Mouse (Mus musculus): ENCODE results near the gene Nxpe5.

Nxpe5 gene

DNA sequence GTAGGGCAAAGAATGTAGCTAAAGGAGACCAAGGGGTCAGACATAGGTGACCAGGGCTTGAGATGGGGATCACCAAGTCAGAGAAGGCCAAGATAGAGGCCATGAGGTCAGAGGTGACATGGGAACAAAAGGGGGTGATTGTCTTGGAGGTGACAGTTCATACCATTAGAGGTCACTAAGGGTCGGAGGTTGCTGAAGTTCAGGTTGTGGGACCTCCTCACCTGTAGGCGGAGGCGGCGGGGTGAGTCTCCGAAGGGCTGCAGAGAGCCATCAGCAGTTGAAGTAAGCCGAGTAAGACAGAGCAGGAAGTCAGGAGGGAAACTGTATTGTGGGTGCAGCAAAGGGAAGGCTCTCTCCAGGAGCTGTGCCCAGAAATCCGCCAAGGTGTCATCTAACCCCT is 52.3 kb downstream of the Nxpe5 start:
- no peak for DNase-seq (ENCODE audit: low spot score)

DNA sequence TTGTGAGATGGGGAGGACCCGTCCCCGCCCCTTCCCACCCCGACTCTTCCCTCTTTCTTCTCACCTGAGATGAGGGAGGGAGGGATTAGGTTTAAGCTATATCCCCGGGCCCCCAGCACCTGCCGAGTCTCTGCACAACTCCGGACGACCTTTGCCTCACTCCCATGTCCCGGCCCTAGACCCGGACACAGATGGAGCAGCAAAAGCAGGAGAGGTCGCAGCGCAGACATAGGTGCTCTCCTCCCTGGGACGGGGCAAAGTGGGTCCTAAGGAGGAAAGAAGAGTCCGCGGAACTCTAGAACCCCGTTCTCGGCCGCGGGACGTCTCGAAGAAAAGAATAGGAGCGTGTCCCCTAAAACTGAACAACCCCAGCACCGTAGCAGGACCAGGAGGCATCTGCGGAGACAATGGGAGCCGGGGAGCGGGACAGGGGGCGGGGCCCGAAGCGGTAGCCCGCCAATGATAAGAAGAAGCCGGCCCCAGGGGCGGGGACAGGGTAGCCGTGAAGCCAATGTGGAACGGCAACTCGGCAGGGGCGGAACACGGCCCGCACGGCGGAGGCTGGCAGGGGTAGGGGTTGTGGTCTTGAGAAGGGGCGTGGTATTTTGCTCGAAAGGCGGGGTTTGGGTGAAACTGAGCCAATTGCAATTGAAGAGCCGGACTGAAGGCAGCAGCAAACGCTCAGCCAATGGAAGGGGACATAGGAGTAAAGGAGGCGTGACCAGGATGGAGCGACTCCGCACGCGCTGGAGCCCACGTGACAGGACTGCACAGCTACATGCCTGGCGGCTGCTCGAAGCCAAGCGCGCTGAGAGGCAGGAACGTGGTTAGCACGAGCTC is 54.1 kb downstream of the Nxpe5 start, which contains the start of the genes Gm43720, Gpc2 and Stag3:
Gene Gm43720 (minus strand): TSS at position 374 of the 840 bp plus-strand sequence.
Gene Gpc2 (minus strand): TSS at position 421 of the 840 bp plus-strand sequence.
Gene Stag3 (plus strand): TSS at position 656 of the 840 bp plus-strand sequence.
- peak; percentile 88 for DNase-seq (ENCODE audit: low spot score)

DNA sequence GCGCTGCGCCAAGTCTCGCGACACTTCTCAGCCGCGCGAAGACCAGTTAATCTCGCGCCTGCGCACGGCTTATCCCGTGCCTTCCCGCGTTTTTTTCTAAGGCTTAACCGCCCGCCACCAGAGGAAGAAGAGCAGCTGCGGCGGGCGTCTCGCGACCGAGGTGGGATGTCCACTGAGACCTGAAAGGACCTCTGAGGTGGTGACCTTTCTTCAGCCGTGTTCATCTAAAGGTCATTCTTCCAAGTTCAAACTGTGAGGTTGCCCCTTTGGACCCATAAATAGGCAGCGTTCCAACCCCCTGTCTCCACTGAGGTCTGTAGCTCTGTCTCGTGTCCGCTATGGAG is 54.7 kb downstream of the Nxpe5 start:
- no peak for DNase-seq (ENCODE audit: low spot score)

DNA sequence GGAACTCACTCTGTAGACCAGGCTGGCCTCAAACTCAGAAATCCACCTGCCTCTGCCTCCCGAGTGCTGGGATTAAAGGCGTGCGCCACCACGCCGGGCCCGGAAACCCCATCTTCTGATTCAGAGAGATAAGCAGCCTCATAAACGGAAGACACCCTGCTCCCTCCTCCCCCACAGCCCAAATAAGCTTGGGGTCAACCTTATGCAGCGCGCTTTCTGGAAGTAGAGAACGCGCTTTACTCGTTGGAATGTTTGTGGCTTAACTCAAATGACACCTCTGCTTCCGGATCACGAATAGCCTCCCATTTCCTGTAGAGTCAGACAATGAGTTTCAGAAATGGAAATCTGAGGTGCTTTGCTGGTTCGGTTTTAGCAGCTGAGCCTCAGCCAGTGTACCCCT is 55.1 kb downstream of the Nxpe5 start:
- DNase-seq (ENCODE audit: low spot score) = no peak

DNA sequence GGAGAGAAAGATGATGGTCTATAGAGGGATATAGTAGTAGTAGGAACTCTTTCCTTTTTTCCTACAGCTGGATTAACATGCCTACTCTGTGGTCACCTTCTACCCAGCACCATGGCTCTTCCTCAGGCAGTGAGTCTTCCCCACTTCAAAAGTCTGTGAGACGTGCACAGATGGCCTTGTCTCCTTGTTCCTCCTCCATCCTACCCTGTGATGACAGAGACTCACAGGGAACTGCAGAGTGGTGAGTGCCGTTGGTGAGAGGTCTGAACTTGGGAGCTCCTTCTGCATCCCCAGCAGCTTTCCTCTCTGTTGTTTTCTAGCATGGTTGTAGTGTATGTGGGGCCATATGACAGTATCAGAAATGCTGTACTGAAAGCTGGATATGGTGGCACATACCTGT is 56.1 kb downstream of the Nxpe5 start:
- no peak for DNase-seq (ENCODE audit: low spot score)

DNA sequence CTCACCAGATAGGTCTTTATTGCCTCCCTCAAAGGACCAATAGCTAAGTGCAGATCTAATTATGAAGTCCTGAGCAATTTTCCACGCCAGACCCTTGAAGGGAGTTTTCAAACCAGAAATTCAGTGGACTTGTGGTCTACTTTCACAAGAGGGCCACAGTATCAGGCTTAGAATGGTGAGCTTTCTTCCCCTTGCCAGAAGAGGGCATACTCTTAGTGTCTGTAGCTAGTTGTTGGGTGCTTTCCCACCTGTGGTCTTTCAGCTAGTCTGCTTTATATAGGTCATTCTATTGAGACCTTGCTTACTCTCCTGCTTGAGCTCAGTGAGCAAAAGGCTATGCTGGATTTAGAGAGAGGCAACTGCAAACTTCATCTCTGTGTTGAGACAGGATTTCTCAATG is 57.8 kb downstream of the Nxpe5 start:
- DNase-seq (ENCODE audit: low spot score) = no peak

DNA sequence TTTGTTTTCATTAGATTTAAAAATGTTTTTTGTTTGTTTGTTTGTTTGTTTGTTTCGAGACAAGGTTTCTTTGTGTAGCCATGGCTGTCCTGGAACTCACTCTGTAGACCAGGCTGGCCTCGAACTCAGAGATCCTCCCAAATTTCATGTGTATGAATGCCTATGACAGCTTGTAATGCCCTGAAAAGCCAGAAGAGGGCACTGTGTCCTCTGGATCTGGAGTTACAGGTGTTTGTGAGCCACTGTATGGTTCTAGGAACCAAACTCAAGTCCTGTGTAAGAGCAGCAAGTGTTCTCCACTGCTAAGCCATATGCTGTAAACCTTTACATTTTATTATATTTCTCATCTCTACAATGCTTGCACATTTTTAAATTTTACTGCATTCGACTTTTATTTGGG is 62.2 kb downstream of the Nxpe5 start:
- DNase-seq (ENCODE audit: low spot score) = peak; percentile 22

DNA sequence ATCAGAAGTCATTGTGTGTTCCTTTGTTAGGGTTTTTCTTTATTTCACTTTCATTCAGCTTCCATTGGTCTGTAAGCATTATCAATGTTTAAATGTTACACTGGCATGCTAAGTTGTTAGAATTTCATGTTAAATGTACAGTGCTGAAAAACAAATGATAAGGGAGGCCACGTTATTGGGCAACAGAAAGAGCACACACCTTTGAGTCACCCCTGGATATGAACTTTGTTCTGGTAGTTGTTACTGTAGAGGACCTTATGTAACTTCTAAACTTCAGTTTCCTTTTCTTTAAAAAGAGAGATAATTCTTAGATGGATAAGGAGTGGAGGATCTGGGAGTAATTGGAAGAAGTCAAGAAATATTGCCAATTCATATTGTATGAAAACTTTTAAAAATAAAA is 65.9 kb downstream of the Nxpe5 start:
- no peak for DNase-seq (ENCODE audit: low spot score)

DNA sequence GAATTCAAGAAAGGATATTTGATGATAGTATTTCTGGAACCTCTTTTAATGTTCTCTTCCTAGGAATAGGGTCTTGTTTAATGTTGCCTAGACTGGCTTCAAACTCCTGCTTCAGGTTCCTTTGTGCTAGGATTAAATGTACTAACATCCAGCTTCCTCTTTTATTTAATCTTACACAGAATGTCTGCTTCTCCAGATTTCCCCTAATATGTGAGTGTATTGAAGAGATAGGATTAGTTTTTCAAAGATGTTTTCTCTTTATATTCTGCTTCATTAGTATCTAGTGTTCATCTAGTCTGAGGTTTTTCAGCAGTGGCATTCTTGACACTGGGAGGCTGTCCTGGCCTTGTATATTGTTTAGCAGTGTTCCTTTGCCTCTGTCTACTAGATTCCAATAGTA is 68.5 kb downstream of the Nxpe5 start:
- DNase-seq (ENCODE audit: low spot score) = no peak

DNA sequence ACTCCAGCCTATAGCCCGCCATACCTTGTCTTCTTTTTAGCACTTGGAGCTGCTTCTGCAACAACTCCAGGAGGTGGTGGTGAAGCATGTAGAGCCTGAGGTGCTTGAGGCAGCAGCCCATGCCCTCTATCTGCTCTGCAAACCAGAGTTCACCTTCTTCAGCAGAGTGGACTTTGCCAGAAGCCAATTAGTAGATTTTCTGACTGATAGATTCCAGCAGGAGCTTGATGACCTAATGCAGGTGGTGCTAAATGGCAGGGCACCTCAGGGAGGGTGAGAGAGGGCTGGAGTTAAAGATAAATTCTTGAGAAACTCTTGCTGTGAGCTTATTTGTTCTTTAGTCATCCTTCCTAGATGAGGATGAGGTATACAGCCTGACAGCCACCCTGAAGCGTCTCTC is 73.9 kb downstream of the Nxpe5 start:
- no peak for DNase-seq (ENCODE audit: low spot score)

Measured in T-cell, adult 2 months (primary cell).